Mouse (Mus musculus) heart, embryonic 13.5 days (tissue): Measurements from ENCODE around the gene Mrgpre. TPM values are rescaled to one million over a fixed set of nuclear protein-coding genes. Genes with fewer than 3 reads are reported as not detected.
A peak's percentile ranks its signal among the peaks of the same experiment; 100 is the strongest.

Source experiments
- ATAC-seq: fragments of 200-750 bp; cut with Nextera tagmentation; 2 replicates; pipeline ENCODE4 v1.8.0; 2017; ENCODE audit warnings: moderate TSS enrichment; ENCODE audit not compliant: insufficient number of reproducible peaks, low FRiP score, low TSS enrichment; ENCODE audit errors: extremely low read depth
- H3K27ac ChIP-seq: fragments of 300-500 bp; sonication (generic); replicated peaks from 2 replicates; pipeline ENCODE4 v1.5.1; 2015; ENCODE audit warnings: moderate library complexity, mild to moderate bottlenecking, inconsistent platforms
- H3K27me3 ChIP-seq: fragments of 300-500 bp; sonication (generic); replicated peaks from 2 replicates; pipeline ENCODE4 v1.6.1; 2015; ENCODE audit warnings: mild to moderate bottlenecking, inconsistent platforms
- H3K36me3 ChIP-seq: fragments of 300-500 bp; sonication (generic); 2 replicates; pipeline ENCODE4 v1.6.1; 2015; ENCODE audit warnings: mild to moderate bottlenecking, inconsistent platforms
- H3K4me1 ChIP-seq: fragments of 300-500 bp; sonication (generic); 2 replicates; pipeline ENCODE4 v1.6.1; 2015; ENCODE audit warnings: inconsistent platforms
- H3K4me2 ChIP-seq: fragments of 300-500 bp; sonication (generic); 2 replicates; pipeline ENCODE4 v1.6.1; 2015; ENCODE audit warnings: inconsistent platforms, mild to moderate bottlenecking, moderate library complexity
- H3K4me3 ChIP-seq: fragments of 300-500 bp; sonication (generic); 2 replicates; pipeline ENCODE4 v1.5.1; 2015; ENCODE audit warnings: moderate library complexity, mild to moderate bottlenecking, inconsistent platforms
- H3K9ac ChIP-seq: fragments of 300-500 bp; sonication (generic); 2 replicates; pipeline ENCODE4 v1.6.1; 2015; ENCODE audit warnings: inconsistent platforms, mild to moderate bottlenecking, moderate library complexity
- H3K9me3 ChIP-seq: fragments of 300-500 bp; sonication (generic); 2 replicates; pipeline ENCODE4 v1.6.1; 2016; ENCODE audit warnings: inconsistent platforms
- WGBS: fragments of 180-500 bp; shearing (Covaris S2); methylation state at CpG from one replicate; pipeline ENCODE4 v1.1.7; 2015; ENCODE audit warnings: mixed read lengths; 5-methylcytosine and 5-hydroxymethylcytosine counted together
- polyA plus RNA-seq: library from polyadenylated mRNA; unstranded; fragments of >200 nt; fragmentation: Nextera tagmentation; extraction: Ambion mirVana; gene quantifications from 2 replicates; pipeline ENCODE4 v1.2.1, GENCODE M21; 2015

The Mrgpre gene
- polyA plus RNA-seq, 1 experiment from 2014 or later: 1.9 TPM

- WGBS: 39% methylated on average over 5 of the region's 5 CpGs
- ATAC-seq: no peak
- peaks cover 65% of the 10 kb centered on the region for H3K27me3 ChIP-seq
Observed at GRCm38 (mm10) chr7:143753990-143754715, 30.1 kb downstream of the Mrgpre start.

GRCm38 (mm10) chr7:143752606-143753005, 31.7 kb downstream of the Mrgpre start:
- peaks cover 49% of the 10 kb centered on the region for H3K27me3 ChIP-seq
- WGBS: 62% methylated on average over 3 of the region's 3 CpGs
- no peak overlapping the region for H3K4me3 ChIP-seq
- no peaks in the 10 kb centered on the region for H3K9me3 ChIP-seq
- no peak overlapping the region for H3K4me2 ChIP-seq
- H3K27ac ChIP-seq: no peak overlapping the region
- no peaks in the 10 kb centered on the region for H3K36me3 ChIP-seq
- no peak for ATAC-seq
- no peak overlapping the region for H3K9ac ChIP-seq
- peaks cover 38% of the 10 kb centered on the region for H3K4me1 ChIP-seq

More at GRCm38 (mm10) chr7:143753990-143754715, 30.1 kb downstream of the Mrgpre start:
- H3K9me3 ChIP-seq: no peaks in the 10 kb centered on the region
- H3K4me1 ChIP-seq: peaks cover 30% of the 10 kb centered on the region
- H3K36me3 ChIP-seq: no peaks in the 10 kb centered on the region
- H3K4me3 ChIP-seq: no peak overlapping the region
- no peak overlapping the region for H3K9ac ChIP-seq
- no peak overlapping the region for H3K27ac ChIP-seq
- no peak overlapping the region for H3K4me2 ChIP-seq

- WGBS: 32% methylated on average over 4 of the region's 4 CpGs
- no peak overlapping the region for H3K9ac ChIP-seq
- H3K4me1 ChIP-seq: peaks cover 35% of the 10 kb centered on the region
- no peak overlapping the region for H3K4me2 ChIP-seq
- H3K9me3 ChIP-seq: no peaks in the 10 kb centered on the region
- H3K27me3 ChIP-seq: peaks cover 47% of the 10 kb centered on the region
- no peak overlapping the region for H3K27ac ChIP-seq
- no peak for ATAC-seq
- no peak overlapping the region for H3K4me3 ChIP-seq
- no peaks in the 10 kb centered on the region for H3K36me3 ChIP-seq
Observed at GRCm38 (mm10) chr7:143752056-143752455, 32.2 kb downstream of the Mrgpre start.

- no peaks in the 10 kb centered on the region for H3K9me3 ChIP-seq
- peaks cover 29% of the 10 kb centered on the region for H3K4me1 ChIP-seq
- H3K4me3 ChIP-seq: no peak overlapping the region
- peaks cover 44% of the 10 kb centered on the region for H3K27me3 ChIP-seq
- 76% methylated on average over 1 of the region's 1 CpGs for WGBS
- H3K27ac ChIP-seq: no peak overlapping the region
- no peaks in the 10 kb centered on the region for H3K36me3 ChIP-seq
- no peak overlapping the region for H3K9ac ChIP-seq
- ATAC-seq: no peak
- H3K4me2 ChIP-seq: no peak overlapping the region
Observed at GRCm38 (mm10) chr7:143751380-143751779, 32.9 kb downstream of the Mrgpre start.

GRCm38 (mm10) chr7:143749045-143749444, 35.3 kb downstream of the Mrgpre start:
- H3K4me1 ChIP-seq: peaks cover 27% of the 10 kb centered on the region
- no peak overlapping the region for H3K4me2 ChIP-seq
- H3K36me3 ChIP-seq: no peaks in the 10 kb centered on the region
- H3K9ac ChIP-seq: no peak overlapping the region
- peaks cover 22% of the 10 kb centered on the region; the same call in 1 of the 2 replicates for H3K27me3 ChIP-seq
- no peak overlapping the region for H3K27ac ChIP-seq
- WGBS: 51% methylated on average over 3 of the region's 3 CpGs
- no peaks in the 10 kb centered on the region for H3K9me3 ChIP-seq
- H3K4me3 ChIP-seq: no peak overlapping the region
- no peak for ATAC-seq

GRCm38 (mm10) chr7:143748041-143748868, 36.0 kb downstream of the Mrgpre start:
- Histone ChIP-seq H3K4me2 (peak overlapping the region; percentile 66), H3K27me3 (peaks cover 24% of the 10 kb centered on the region; the same call in 1 of the 2 replicates), H3K9me3 (no peaks in the 10 kb centered on the region), H3K9ac (peak overlapping the region; percentile 72), H3K27ac (no peak overlapping the region; the same call in 1 of the 2 replicates), H3K4me3 (peak overlapping the region; percentile 31), H3K36me3 (no peaks in the 10 kb centered on the region), H3K4me1 (peaks cover 26% of the 10 kb centered on the region)
- 3% methylated on average over 16 of the region's 16 CpGs for WGBS
- ATAC-seq: peak; percentile 60; the same call in 1 of the 2 replicates

- Histone ChIP-seq H3K27me3 (peaks cover 26% of the 10 kb centered on the region; the same call in 1 of the 2 replicates), H3K4me3 (peak overlapping the region; percentile 68), H3K9ac (peak overlapping the region; percentile 92), H3K9me3 (no peaks in the 10 kb centered on the region), H3K27ac (no peak overlapping the region; the same call in 1 of the 2 replicates), H3K36me3 (peaks cover 4% of the 10 kb centered on the region; the same call in 1 of the 2 replicates), H3K4me2 (peak overlapping the region; percentile 87), H3K4me1 (peaks cover 42% of the 10 kb centered on the region)
- 9% methylated on average over 2 of the region's 2 CpGs for WGBS
- ATAC-seq: no peak
Observed at GRCm38 (mm10) chr7:143740653-143741052, 43.6 kb downstream of the Mrgpre start.

GRCm38 (mm10) chr7:143739511-143740461, 44.5 kb downstream of the Mrgpre start:
- no peaks in the 10 kb centered on the region for H3K9me3 ChIP-seq
- 2% methylated on average over 38 of the region's 38 CpGs for WGBS
- peak overlapping the region; percentile 84 for H3K27ac ChIP-seq
- H3K27me3 ChIP-seq: peaks cover 26% of the 10 kb centered on the region; the same call in 1 of the 2 replicates
- peak; percentile 51; the same call in 1 of the 2 replicates for ATAC-seq
- H3K4me1 ChIP-seq: peaks cover 42% of the 10 kb centered on the region
- H3K4me3 ChIP-seq: peak overlapping the region; percentile 68
- peak overlapping the region; percentile 92 for H3K9ac ChIP-seq
- peaks cover 12% of the 10 kb centered on the region for H3K36me3 ChIP-seq
- H3K4me2 ChIP-seq: peak overlapping the region; percentile 87

- Histone ChIP-seq H3K9ac (peak overlapping the region; percentile 92), H3K4me2 (peak overlapping the region; percentile 87), H3K4me1 (peaks cover 47% of the 10 kb centered on the region), H3K36me3 (peaks cover 24% of the 10 kb centered on the region), H3K27ac (peak overlapping the region; percentile 84), H3K27me3 (peaks cover 26% of the 10 kb centered on the region; the same call in 1 of the 2 replicates), H3K9me3 (no peaks in the 10 kb centered on the region), H3K4me3 (peak overlapping the region; percentile 68)
- WGBS: 8% methylated on average over 5 of the region's 5 CpGs
- 0 out of 2 replicates have a peak, but pooled peaks have one; percentile 16 for ATAC-seq
Observed at GRCm38 (mm10) chr7:143738601-143739006, 45.7 kb downstream of the Mrgpre start.

- 48% methylated on average over 6 of the region's 6 CpGs for WGBS
- no peak for ATAC-seq
- peak overlapping the region; percentile 92 for H3K9ac ChIP-seq
Observed at GRCm38 (mm10) chr7:143738194-143738593, 46.1 kb downstream of the Mrgpre start.

More at GRCm38 (mm10) chr7:143738194-143738593, 46.1 kb downstream of the Mrgpre start:
- Histone ChIP-seq H3K4me2 (peak overlapping the region; percentile 87), H3K9me3 (no peaks in the 10 kb centered on the region), H3K4me3 (peak overlapping the region; percentile 68), H3K4me1 (peaks cover 50% of the 10 kb centered on the region), H3K36me3 (peaks cover 26% of the 10 kb centered on the region), H3K27me3 (peaks cover 23% of the 10 kb centered on the region; the same call in 1 of the 2 replicates), H3K27ac (peak overlapping the region; percentile 84)
